Mouse (Mus musculus): ENCODE results near the gene Thrap3. TPM values are rescaled to one million over a fixed set of nuclear protein-coding genes. Genes with fewer than 3 reads are reported as not detected.

The Thrap3 gene
- polyA plus RNA-seq, 1 experiment from 2014 or later, result 194 TPM

DNA sequence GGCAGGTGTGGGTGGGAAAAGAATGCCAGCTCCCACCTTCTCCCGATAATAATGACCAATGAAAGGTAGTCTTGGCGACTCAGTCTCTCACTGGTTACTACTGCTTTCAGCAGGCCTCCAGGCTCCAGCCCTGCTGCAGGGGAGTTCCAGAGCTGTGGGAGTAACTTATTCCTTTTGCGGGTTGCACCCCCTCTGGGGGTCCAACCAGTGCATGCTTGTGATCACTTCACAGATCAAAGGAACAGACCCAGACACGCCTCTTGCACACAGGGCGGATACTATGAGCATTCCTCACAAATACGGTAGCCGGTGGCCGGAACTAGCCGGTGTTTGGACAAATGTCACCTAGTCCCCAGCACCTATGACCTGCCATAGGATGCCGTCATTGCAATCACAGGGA, 52.8 kb downstream of the Thrap3 start:
- Histone ChIP-seq H3K4me1 (peaks cover 20% of the 10 kb centered on the region), H3K27me3 (peaks cover 61% of the 10 kb centered on the region), H3K4me3 (no peak overlapping the region), H3K4me2 (peak overlapping the region; percentile 66; the same call in 1 of the 2 replicates), H3K9me3 (replicated peaks) (no peaks in the 10 kb centered on the region), H3K36me3 (ENCODE audit: poor library complexity, severe bottlenecking) (no peaks in the 10 kb centered on the region), H3K27ac (no peak overlapping the region), H3K9ac (no peak overlapping the region)
- WGBS, result 58% methylated on average over 10 of the region's 10 CpGs
- no peak for ATAC-seq

GRCm38 (mm10) chr4:126149041-126149676, 53.4 kb downstream of the Thrap3 start:
- ATAC-seq, result peak; percentile 14; the same call in 1 of the 2 replicates
- Histone ChIP-seq H3K4me2 (peak overlapping the region; percentile 66), H3K4me3 (peak overlapping the region; percentile 40), H3K36me3 (ENCODE audit: poor library complexity, severe bottlenecking) (no peaks in the 10 kb centered on the region), H3K9me3 (replicated peaks) (no peaks in the 10 kb centered on the region), H3K27ac (no peak overlapping the region), H3K4me1 (peaks cover 20% of the 10 kb centered on the region), H3K27me3 (peaks cover 61% of the 10 kb centered on the region), H3K9ac (peak overlapping the region; percentile 49)
- WGBS, result 23% methylated on average over 42 of the region's 42 CpGs

GRCm38 (mm10) chr4:126148161-126148961, 54.2 kb downstream of the Thrap3 start:
- no peaks in the 10 kb centered on the region for H3K9me3 ChIP-seq (replicated peaks)
- 2% methylated on average over 49 of the region's 67 CpGs for whole genome bisulfite sequencing
- no peak overlapping the region for H3K27ac ChIP-seq
- H3K4me3 ChIP-seq, result peak overlapping the region; percentile 40
- ATAC-seq, result peak; percentile 60; the same call in 1 of the 2 replicates
- H3K4me2 ChIP-seq, result peak overlapping the region; percentile 66
- H3K4me1 ChIP-seq, result peaks cover 20% of the 10 kb centered on the region
- H3K9ac ChIP-seq, result peak overlapping the region; percentile 49
- H3K36me3 ChIP-seq (ENCODE audit: poor library complexity, severe bottlenecking), result no peaks in the 10 kb centered on the region
- peaks cover 61% of the 10 kb centered on the region for H3K27me3 ChIP-seq

DNA sequence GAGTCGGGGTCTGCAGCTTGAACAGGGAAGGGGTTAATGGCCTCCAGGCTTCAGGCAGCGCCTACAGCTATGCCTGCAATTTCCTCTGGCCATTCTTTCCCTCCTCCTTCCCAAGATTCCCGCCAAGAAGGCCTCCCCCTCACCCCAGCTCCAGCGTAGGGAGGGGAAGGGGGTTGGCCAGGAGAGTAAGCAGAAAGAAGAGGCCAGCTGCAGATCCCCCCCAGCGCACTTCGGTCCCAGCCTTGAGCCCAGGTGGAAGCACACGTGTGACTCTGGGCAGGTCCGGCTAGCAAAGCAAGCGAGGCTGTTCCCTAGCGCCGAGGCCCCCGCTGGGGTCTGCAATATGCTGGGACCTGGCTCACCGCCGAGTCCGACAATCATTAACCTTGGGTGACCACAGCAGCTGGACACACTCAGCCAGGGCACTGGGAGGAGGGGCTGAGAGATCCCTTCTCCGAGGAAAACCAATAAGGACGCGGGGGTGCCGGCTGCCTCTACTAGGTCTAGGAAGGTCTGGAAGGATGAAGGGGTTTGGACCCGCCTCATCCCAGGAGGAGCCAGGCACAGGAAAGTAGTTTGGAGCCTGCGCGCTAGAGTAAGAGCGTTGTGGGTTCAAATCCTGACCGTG, 54.9 kb downstream of the Thrap3 start, which contains the start of gene Eva1b:
Gene Eva1b, plus strand, starts transcription at position 212 of the 628 bp plus-strand sequence.
- WGBS, result 3% methylated on average over 23 of the region's 24 CpGs
- H3K4me1 ChIP-seq, result peaks cover 20% of the 10 kb centered on the region
- peaks cover 61% of the 10 kb centered on the region for H3K27me3 ChIP-seq
- H3K9me3 ChIP-seq (replicated peaks), result no peaks in the 10 kb centered on the region
- no peak for ATAC-seq
- peak within 1 kb of the TSS; percentile 40 for H3K4me3 ChIP-seq
- no peaks in the 10 kb centered on the region for H3K36me3 ChIP-seq (ENCODE audit: poor library complexity, severe bottlenecking)
- H3K9ac ChIP-seq, result peak within 1 kb of the TSS; percentile 49
- H3K27ac ChIP-seq, result no peak within 1 kb of the TSS
- H3K4me2 ChIP-seq, result peak within 1 kb of the TSS; percentile 66

- Histone ChIP-seq H3K27ac (no peak overlapping the region), H3K9me3 (replicated peaks) (no peaks in the 10 kb centered on the region), H3K36me3 (ENCODE audit: poor library complexity, severe bottlenecking) (no peaks in the 10 kb centered on the region), H3K4me1 (peaks cover 20% of the 10 kb centered on the region), H3K4me2 (no peak overlapping the region), H3K4me3 (no peak overlapping the region), H3K27me3 (peaks cover 58% of the 10 kb centered on the region), H3K9ac (no peak overlapping the region)
- no peak for ATAC-seq
- 62% methylated on average over 9 of the region's 9 CpGs for WGBS
Observed at GRCm38 (mm10) chr4:126146974-126147532, 55.5 kb downstream of the Thrap3 start.

DNA sequence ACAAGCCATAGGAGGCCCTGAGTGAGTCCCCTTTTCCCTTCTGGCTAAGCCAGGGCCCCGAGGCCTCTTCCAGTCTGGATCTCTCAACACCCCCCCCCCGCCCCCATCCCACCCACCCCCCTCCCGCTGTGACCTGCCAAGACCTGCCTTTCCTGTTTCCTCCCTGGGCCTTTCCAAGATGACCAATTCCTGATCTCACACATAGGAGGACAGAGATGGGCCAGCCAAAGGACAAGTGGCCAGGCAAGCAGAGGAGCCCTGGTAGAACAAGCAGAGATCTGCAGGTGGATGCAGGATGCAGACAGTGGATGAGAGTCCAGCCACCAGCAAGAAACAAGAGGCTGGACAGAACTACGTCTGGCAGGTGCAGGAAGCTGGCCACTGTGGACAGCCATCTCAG, 57.2 kb downstream of the Thrap3 start:
- Histone ChIP-seq H3K4me3 (no peak overlapping the region), H3K4me2 (no peak overlapping the region), H3K27me3 (peaks cover 42% of the 10 kb centered on the region), H3K4me1 (peaks cover 20% of the 10 kb centered on the region), H3K9ac (no peak overlapping the region), H3K27ac (no peak overlapping the region), H3K36me3 (ENCODE audit: poor library complexity, severe bottlenecking) (peaks cover 2% of the 10 kb centered on the region; the same call in 1 of the 2 replicates), H3K9me3 (replicated peaks) (no peaks in the 10 kb centered on the region)
- 65% methylated on average over 4 of the region's 4 CpGs for WGBS
- ATAC-seq, result no peak

DNA sequence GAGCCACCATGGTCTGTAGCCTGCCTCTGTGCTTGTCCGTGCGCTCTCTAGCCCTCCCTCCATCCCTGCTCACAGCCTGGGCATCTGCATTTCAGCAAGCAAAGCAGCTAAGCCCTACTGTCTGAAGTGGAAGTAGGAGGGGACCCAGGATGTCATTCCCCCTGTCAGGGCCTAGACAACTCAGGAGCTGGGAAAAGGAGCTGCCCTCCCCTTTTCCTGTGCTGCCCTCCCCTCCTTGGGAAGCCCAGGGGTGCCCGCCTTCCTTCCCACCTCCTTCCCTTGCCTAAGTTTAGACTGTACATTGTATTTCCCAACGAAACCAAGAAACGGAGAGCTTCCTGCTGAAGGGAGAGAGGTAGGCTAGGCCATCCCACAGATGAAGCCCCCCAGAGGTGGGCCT, 61.5 kb downstream of the Thrap3 start:
- no peak for ATAC-seq
- Histone ChIP-seq H3K36me3 (ENCODE audit: poor library complexity, severe bottlenecking) (peaks cover 45% of the 10 kb centered on the region), H3K9me3 (replicated peaks) (no peaks in the 10 kb centered on the region), H3K27ac (no peak overlapping the region), H3K4me2 (no peak overlapping the region), H3K4me3 (no peak overlapping the region), H3K27me3 (no peaks in the 10 kb centered on the region), H3K9ac (no peak overlapping the region), H3K4me1 (no peaks in the 10 kb centered on the region)
- WGBS, result 79% methylated on average over 4 of the region's 5 CpGs

DNA sequence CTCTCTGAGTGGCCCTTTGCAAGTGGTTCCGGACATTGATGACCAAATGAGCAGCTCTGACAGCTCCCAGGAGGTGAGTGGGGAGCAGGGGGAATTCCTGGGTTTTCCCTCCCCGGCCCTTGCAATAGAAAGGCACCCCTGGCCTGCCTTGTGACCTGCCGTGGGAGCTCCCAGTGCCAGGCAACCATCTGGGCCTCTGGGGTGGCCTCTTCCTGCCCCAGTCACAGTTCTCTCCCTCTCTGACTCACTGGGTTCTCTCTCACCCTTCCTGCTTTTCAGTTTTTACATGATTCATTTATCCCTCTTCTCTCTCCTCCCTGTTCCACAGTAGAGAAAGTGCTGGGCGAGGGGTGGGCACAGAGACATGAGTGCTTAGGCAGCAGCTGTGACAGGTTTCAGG, 64.8 kb downstream of the Thrap3 start:
- peaks cover under 1% of the 10 kb centered on the region; the same call in 1 of the 2 replicates for H3K4me1 ChIP-seq
- H3K36me3 ChIP-seq (ENCODE audit: poor library complexity, severe bottlenecking), result peaks cover 65% of the 10 kb centered on the region
- no peak overlapping the region for H3K9ac ChIP-seq
- WGBS, result 87% methylated on average over 4 of the region's 4 CpGs
- no peak overlapping the region for H3K4me3 ChIP-seq
- no peak overlapping the region; the same call in 1 of the 2 replicates for H3K27ac ChIP-seq
- H3K27me3 ChIP-seq, result no peaks in the 10 kb centered on the region
- ATAC-seq, result no peak
- H3K4me2 ChIP-seq, result no peak overlapping the region
- no peaks in the 10 kb centered on the region for H3K9me3 ChIP-seq (replicated peaks)

- Histone ChIP-seq H3K4me3 (no peak overlapping the region), H3K4me1 (peaks cover 23% of the 10 kb centered on the region), H3K27ac (no peak overlapping the region), H3K9me3 (replicated peaks) (no peaks in the 10 kb centered on the region), H3K27me3 (no peaks in the 10 kb centered on the region), H3K4me2 (no peak overlapping the region), H3K9ac (no peak overlapping the region), H3K36me3 (ENCODE audit: poor library complexity, severe bottlenecking) (peaks cover 76% of the 10 kb centered on the region)
- WGBS, result 91% methylated on average over 4 of the region's 4 CpGs
- no peak for ATAC-seq
Observed at GRCm38 (mm10) chr4:126134639-126135038, 67.9 kb downstream of the Thrap3 start.

DNA sequence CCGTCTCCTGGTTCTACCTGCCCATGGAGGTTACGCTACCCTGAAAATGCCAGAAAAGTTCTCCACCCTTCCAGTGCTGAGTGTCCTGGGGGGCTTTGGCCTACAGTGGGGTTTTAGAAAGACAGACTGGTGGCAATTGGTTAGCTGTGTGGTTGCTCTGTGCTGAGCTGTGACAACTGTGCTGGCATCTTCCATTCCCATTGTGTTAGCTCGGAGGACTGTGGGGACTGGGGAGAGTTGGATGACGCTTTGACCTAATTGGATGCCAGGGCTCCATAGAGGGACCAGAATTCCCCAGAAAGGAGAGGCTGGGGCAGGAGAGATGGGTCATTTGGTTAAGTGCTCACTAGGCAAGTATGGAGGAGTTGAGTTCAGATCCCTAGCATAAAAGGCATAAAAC, 68.3 kb downstream of the Thrap3 start:
- Histone ChIP-seq H3K27ac (no peak overlapping the region), H3K9me3 (replicated peaks) (no peaks in the 10 kb centered on the region), H3K4me2 (no peak overlapping the region), H3K9ac (no peak overlapping the region), H3K4me1 (peaks cover 23% of the 10 kb centered on the region), H3K4me3 (no peak overlapping the region), H3K27me3 (no peaks in the 10 kb centered on the region), H3K36me3 (ENCODE audit: poor library complexity, severe bottlenecking) (peaks cover 76% of the 10 kb centered on the region)
- WGBS, result 91% methylated on average over 4 of the region's 4 CpGs
- ATAC-seq, result no peak

GRCm38 (mm10) chr4:126132636-126133264, 69.8 kb downstream of the Thrap3 start:
- no peak overlapping the region for H3K27ac ChIP-seq
- H3K4me1 ChIP-seq, result peaks cover 23% of the 10 kb centered on the region
- no peaks in the 10 kb centered on the region for H3K27me3 ChIP-seq
- ATAC-seq, result no peak
- H3K9ac ChIP-seq, result no peak overlapping the region
- peaks cover 76% of the 10 kb centered on the region for H3K36me3 ChIP-seq (ENCODE audit: poor library complexity, severe bottlenecking)
- H3K4me3 ChIP-seq, result no peak overlapping the region
- no peak overlapping the region for H3K4me2 ChIP-seq
- H3K9me3 ChIP-seq (replicated peaks), result no peaks in the 10 kb centered on the region
- 86% methylated on average over 6 of the region's 6 CpGs for WGBS
